Mouse (Mus musculus) liver, embryonic 13.5 days (tissue): ENCODE data around the gene Asb6. TPM values are rescaled to one million over a fixed set of nuclear protein-coding genes. Genes with fewer than 3 reads are reported as not detected.

ENCODE experiments used
- ATAC-seq: fragments of 200-750 bp; cut with Nextera tagmentation; 2 replicates; pipeline ENCODE4 v1.8.0; 2017; ENCODE audit warnings: low read depth, mild to moderate bottlenecking, moderate number of reproducible peaks, moderate library complexity
- DNase-seq: peaks from one replicate; pipeline ENCODE4 v3.0.0; 2022
- H3K27ac ChIP-seq: fragments of 300-500 bp; sonication (generic); 2 replicates; pipeline ENCODE4 v1.5.1; 2015; ENCODE audit warnings: moderate library complexity, mild to moderate bottlenecking, inconsistent platforms
- H3K27me3 ChIP-seq: fragments of 300-500 bp; sonication (generic); 2 replicates; pipeline ENCODE4 v1.6.1; 2015; ENCODE audit warnings: mild to moderate bottlenecking, inconsistent platforms
- H3K36me3 ChIP-seq: fragments of 300-500 bp; sonication (generic); 2 replicates; pipeline ENCODE4 v1.6.1; 2015; ENCODE audit warnings: mild to moderate bottlenecking, inconsistent platforms
- H3K4me1 ChIP-seq: fragments of 300-500 bp; sonication (generic); replicated peaks from 2 replicates; pipeline ENCODE4 v1.6.1; 2015; ENCODE audit warnings: inconsistent platforms
- H3K4me2 ChIP-seq: fragments of 300-500 bp; sonication (generic); 2 replicates; pipeline ENCODE4 v1.6.1; 2015; ENCODE audit warnings: inconsistent platforms, mild to moderate bottlenecking, moderate library complexity
- H3K4me3 ChIP-seq: fragments of 300-500 bp; sonication (generic); replicated peaks from 2 replicates; pipeline ENCODE4 v1.5.1; 2015; ENCODE audit warnings: mild to moderate bottlenecking, inconsistent platforms
- H3K9ac ChIP-seq: fragments of 300-500 bp; sonication (generic); 2 replicates; pipeline ENCODE4 v1.6.1; 2015; ENCODE audit warnings: mild to moderate bottlenecking, inconsistent platforms
- H3K9me3 ChIP-seq: fragments of 300-500 bp; sonication (generic); replicated peaks from 2 replicates; pipeline ENCODE4 v1.6.1; 2016; ENCODE audit warnings: inconsistent platforms
- WGBS: fragments of 180-500 bp; shearing (Covaris S2); methylation state at CpG from one replicate; pipeline ENCODE4 v1.1.7; 2015; ENCODE audit not compliant: insufficient replicate concordance; 5-methylcytosine and 5-hydroxymethylcytosine counted together
- polyA plus RNA-seq: library from polyadenylated mRNA; unstranded; fragments of >200 nt; fragmentation: Nextera tagmentation; extraction: Ambion mirVana; gene quantifications from 2 replicates; pipeline ENCODE4 v1.2.1, GENCODE M21; 2015

Asb6 gene
- polyA plus RNA-seq, 1 experiment from 2014 or later = 36.6 TPM

DNA sequence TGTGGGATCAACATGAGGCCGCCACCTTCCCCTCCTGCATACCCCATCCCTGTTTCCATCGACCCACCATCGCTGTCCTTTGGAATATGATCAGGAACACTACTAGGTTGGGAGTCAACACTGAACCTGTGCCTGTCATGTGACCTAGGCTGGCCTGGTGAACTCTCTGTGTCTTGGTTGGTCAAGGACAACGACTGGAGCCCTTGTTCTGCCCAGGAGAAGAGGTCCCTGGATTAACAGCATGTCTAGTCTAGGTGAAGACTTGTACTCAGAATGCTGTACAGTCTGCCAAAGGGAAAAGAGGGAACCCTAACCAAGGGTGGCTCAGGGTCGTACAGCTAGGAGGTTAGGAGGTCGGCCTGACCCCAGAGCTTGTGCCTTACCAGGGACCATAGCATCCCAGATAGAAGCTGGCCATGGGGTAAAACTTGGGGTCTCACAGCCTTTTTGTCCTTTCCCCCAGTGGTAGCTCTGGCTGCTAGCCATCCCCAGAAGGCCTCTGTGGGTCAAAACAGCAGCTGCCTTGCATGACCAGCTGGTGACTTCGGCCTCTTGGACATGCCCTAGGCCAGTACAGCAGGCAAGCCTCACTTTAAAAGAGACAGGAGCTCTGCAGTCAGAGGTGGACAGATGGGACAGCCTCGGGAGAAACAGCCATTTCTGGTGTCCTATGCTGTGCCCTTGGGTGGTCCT, 56.7 kb downstream of the Asb6 start:
- peak overlapping the region; percentile 72 for H3K4me3 ChIP-seq
- ATAC-seq (no peak), DNase-seq (no peak)
- no peaks in the 10 kb centered on the region for H3K27me3 ChIP-seq
- H3K27ac ChIP-seq = peak overlapping the region; percentile 100
- peak overlapping the region; percentile 99 for H3K4me2 ChIP-seq
- H3K9me3 ChIP-seq = no peaks in the 10 kb centered on the region
- H3K36me3 ChIP-seq = no peaks in the 10 kb centered on the region
- WGBS = 65% methylated on average over 8 of the region's 8 CpGs
- peaks cover 76% of the 10 kb centered on the region for H3K4me1 ChIP-seq
- peak overlapping the region; percentile 89 for H3K9ac ChIP-seq

Other genes starting within 250 kb of the Asb6 start
- 0.13 and 0.14 TPM in 2 replicates for gene Cstad, start 235.3 kb downstream of the Asb6 start, polyA plus RNA-seq
- 0.10 and 0.17 TPM in 2 replicates for gene 1700001O22Rik, start 26.7 kb downstream of the Asb6 start, polyA plus RNA-seq
- 35.5 and 36.3 TPM in 2 replicates for gene Ntmt1, start 22.5 kb downstream of the Asb6 start, polyA plus RNA-seq
- 0.53 and 0.57 TPM in 2 replicates for gene Prrx2, start 4.6 kb upstream of the Asb6 start, polyA plus RNA-seq
- gene Ptges, start 99.5 kb upstream of the Asb6 start, polyA plus RNA-seq = 0.18 and 0.37 TPM in 2 replicates
- 17.1 and 20.4 TPM in 2 replicates for gene Tor1b, start 122.6 kb upstream of the Asb6 start, polyA plus RNA-seq
- gene Tor1a, start 137.6 kb upstream of the Asb6 start, polyA plus RNA-seq = 43.1 and 47.8 TPM in 2 replicates
- 34.6 and 37.8 TPM in 2 replicates for gene BC005624, start 151.9 kb upstream of the Asb6 start, polyA plus RNA-seq
- 4.7 and 5.0 TPM in 2 replicates for gene Usp20, start 151.9 kb upstream of the Asb6 start, polyA plus RNA-seq